Mouse (Mus musculus): Measurements from ENCODE around the gene Scn1a.

DNA sequence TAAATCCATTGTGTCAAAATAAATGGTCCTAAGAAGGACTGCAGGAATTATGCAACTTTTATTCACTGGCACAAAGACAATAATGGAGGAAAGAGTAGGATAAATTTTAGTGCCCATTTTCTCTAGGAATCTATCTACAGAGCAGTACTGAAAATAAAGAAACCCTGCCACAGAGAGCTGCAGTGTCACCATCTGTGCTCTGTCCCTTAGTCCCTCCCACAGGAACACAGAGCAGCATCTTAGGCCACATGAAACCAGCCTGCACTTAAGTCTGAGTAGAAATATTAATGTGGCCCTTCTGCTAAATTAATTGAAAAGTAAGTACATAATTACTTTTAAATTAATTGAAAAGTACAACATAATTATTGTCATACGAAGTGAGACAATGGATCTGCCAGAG lies 196.6 kb downstream of the Scn1a start:
- TF ChIP-seq CTCF (IDR thresholded peaks at IDR 0.05; ENCODE audit: low read depth, low read length) = no peak
- no peak for TF ChIP-seq POLR2A (IDR thresholded peaks at IDR 0.05; ENCODE audit: insufficient read depth, low read length)

Measured in ES-Bruce4 (cell line).